ENCODE assay signal across 8 mouse cellular contexts in genomic region chr17:23598582-23599552, GRCm38 (mm10). TPM values are rescaled to one million over a fixed set of nuclear protein-coding genes. Genes with fewer than 3 reads are reported as not detected.
DNase-seq lines count a peak whose midpoint lies in the region; ATAC-seq lines count a peak whose summit lies in the region.

TSS of gene Zfp13 (minus strand) at chr17:23599487.

- H3K9me3 ChIP-seq in hindbrain, embryonic 11.5 days (ENCODE audit: control insufficient read depth, low read length): no peaks in the 10 kb centered on the region

- peak within 1 kb of the TSS; percentile 63 for H3K4me2 ChIP-seq in hindbrain, embryonic 11.5 days (replicated peaks; ENCODE audit: low read depth, low read length)

- H3K4me1 ChIP-seq in hindbrain, embryonic 11.5 days (replicated peaks; ENCODE audit: control insufficient read depth, insufficient read depth, low read length): no peaks in the 10 kb centered on the region

- no peaks in the 10 kb centered on the region for H3K36me3 ChIP-seq in hindbrain, embryonic 11.5 days (ENCODE audit: control insufficient read depth, insufficient read depth, low read length)

- peak; percentile 96 for DNase-seq in Muller cell, postnatal 12 days (ENCODE audit: inconsistent ontology term)
- peak; percentile 82 for DNase-seq in cerebellum, adult 9-11 months
- DNase-seq in frontal cortex, adult 2 months (ENCODE audit: extremely low spot score in 1 of 2, low spot score in 1 of 2): peak; percentile 67 to 73
- peak; percentile 84 for DNase-seq in hindbrain, embryonic 11.5 days (ENCODE audit: low spot score)
- DNase-seq in layer of hippocampus, postnatal 10 days (ENCODE audit: low spot score in 2 of 2): peak; percentile 73
- DNase-seq in lung, postnatal 10 days: peak; percentile 97
- DNase-seq in ovary, postnatal 36 days (ENCODE audit: low spot score): peak; percentile 87
- peak; percentile 92 to 97 for DNase-seq in thymus, postnatal 36 days

- WGBS in hindbrain, embryonic 11.5 days: 10% methylated on average over 31 of the region's 31 CpGs

- no peaks in the 10 kb centered on the region; the same call in 1 of the 2 replicates for H3K27me3 ChIP-seq in hindbrain, embryonic 11.5 days (ENCODE audit: control insufficient read depth, insufficient read depth, low read length)

- 0 out of 2 replicates have a peak within 1 kb of the TSS, but pooled peaks have one; percentile 1 for H3K27ac ChIP-seq in hindbrain, embryonic 11.5 days (ENCODE audit: low read depth, low read length)

- H3K4me3 ChIP-seq in hindbrain, embryonic 11.5 days (ENCODE audit: low read depth, low read length): peak within 1 kb of the TSS; percentile 29

- ATAC-seq in hindbrain, embryonic 11.5 days (ENCODE audit: low FRiP score): peak; percentile 91

- H3K9ac ChIP-seq in hindbrain, embryonic 11.5 days (ENCODE audit: low read depth, low read length): peak within 1 kb of the TSS; percentile 36

RNA-seq across cellular contexts. Expression of gene Zfp13, which starts in this region (rescaled TPM):
- polyA plus RNA-seq in frontal cortex, adult 2 months (2012; rRNA removed): 27.8 and 32.2 TPM in 2 replicates
- polyA plus RNA-seq in hindbrain, embryonic 11.5 days (2014; fragmentation: Nextera tagmentation; extraction: Ambion mirVana): 16.5 and 16.7 TPM in 2 replicates
- 10 to 100 TPM; 25.7 to 30.0 TPM for total RNA-seq in layer of hippocampus, postnatal 10 days (2021)

Comparison
In these comparisons a context has a peak if more than half of its experiments do, and no peak if none do; other contexts are left out.
1. Peak in every context shown above with its lines: DNase-seq, ATAC-seq, H3K4me3 ChIP-seq and H3K27ac ChIP-seq.